Mouse (Mus musculus): ENCODE results near the gene Gm10197.

- TF ChIP-seq CTCF (IDR thresholded peaks at IDR 0.05; ENCODE audit: extremely low read depth, insufficient read depth, low read length) (no peak), POLR2A (IDR thresholded peaks at IDR 0.05; ENCODE audit: extremely low read depth, insufficient read depth, low read length) (no peak)
Measured at GRCm38 (mm10) chr19:53420924-53421582, 49.5 kb upstream of the Gm10197 start.
